Mouse (Mus musculus): ENCODE results near the gene Hoxb5. TPM values are rescaled to one million over a fixed set of nuclear protein-coding genes. Genes with fewer than 3 reads are reported as not detected.

The Hoxb5 gene
- total and polyA plus RNA-seq, 2 experiments: 0.09 to 0.35 TPM

- 45% methylated on average over 3 of the region's 3 CpGs for WGBS
- TF ChIP-seq CTCF (IDR thresholded peaks at IDR 0.05; ENCODE audit: low read depth, low read length): no peak
- no peak for TF ChIP-seq POLR2A (IDR thresholded peaks at IDR 0.05; ENCODE audit: extremely low read depth, insufficient read depth, low read length)
These were observed 31.9 kb downstream of the Hoxb5 start for GRCm38 (mm10) chr11:96334998-96335397.

GRCm38 (mm10) chr11:96336597-96336996, 33.5 kb downstream of the Hoxb5 start:
- Histone ChIP-seq H3K4me1 (ENCODE audit: control insufficient read depth, insufficient read depth, low read length) (0 out of 2 replicates have a peak, but pooled peaks cover 1% of the 10 kb centered on the region), H3K4me3 (ENCODE audit: insufficient read depth, low read depth, low read length) (no peak overlapping the region), H3K27me3 (ENCODE audit: control insufficient read depth, insufficient read depth, low read length) (peaks cover 10% of the 10 kb centered on the region), H3K27ac (replicated peaks; ENCODE audit: insufficient read depth, low read depth, low read length) (no peak overlapping the region), H3K79me2 (ENCODE audit: control insufficient read depth, insufficient read depth, low read length) (no peaks in the 10 kb centered on the region), H3K36me3 (ENCODE audit: control insufficient read depth, insufficient read depth, low read length) (no peaks in the 10 kb centered on the region), H3K9ac (ENCODE audit: low read depth, low read length) (no peak overlapping the region)
- no peak for DNase-seq (ENCODE audit: extremely low read depth, low read depth, low spot score)
- no peak for TF ChIP-seq CTCF (IDR thresholded peaks at IDR 0.05; ENCODE audit: low read depth, low read length)
- no peak for TF ChIP-seq POLR2A (IDR thresholded peaks at IDR 0.05; ENCODE audit: extremely low read depth, insufficient read depth, low read length)
- 21% methylated on average over 2 of the region's 2 CpGs for WGBS

More at GRCm38 (mm10) chr11:96334998-96335397, 31.9 kb downstream of the Hoxb5 start:
- Histone ChIP-seq H3K4me3 (ENCODE audit: insufficient read depth, low read depth, low read length) (no peak overlapping the region), H3K4me1 (ENCODE audit: control insufficient read depth, insufficient read depth, low read length) (0 out of 2 replicates have a peak, but pooled peaks cover 1% of the 10 kb centered on the region), H3K27me3 (ENCODE audit: control insufficient read depth, insufficient read depth, low read length) (peaks cover 10% of the 10 kb centered on the region; the same call in 1 of the 2 replicates), H3K79me2 (ENCODE audit: control insufficient read depth, insufficient read depth, low read length) (no peaks in the 10 kb centered on the region), H3K36me3 (ENCODE audit: control insufficient read depth, insufficient read depth, low read length) (no peaks in the 10 kb centered on the region), H3K9ac (ENCODE audit: low read depth, low read length) (no peak overlapping the region), H3K27ac (replicated peaks; ENCODE audit: insufficient read depth, low read depth, low read length) (no peak overlapping the region)
- no peak for DNase-seq (ENCODE audit: extremely low read depth, low read depth, low spot score)

- no peaks in the 10 kb centered on the region for H3K36me3 ChIP-seq (ENCODE audit: control insufficient read depth, insufficient read depth, low read length)
- H3K4me1 ChIP-seq (ENCODE audit: control insufficient read depth, insufficient read depth, low read length): 0 out of 2 replicates have a peak, but pooled peaks cover 1% of the 10 kb centered on the region
- no peak for TF ChIP-seq POLR2A (IDR thresholded peaks at IDR 0.05; ENCODE audit: extremely low read depth, insufficient read depth, low read length)
- TF ChIP-seq CTCF (IDR thresholded peaks at IDR 0.05; ENCODE audit: low read depth, low read length): no peak
- H3K4me3 ChIP-seq (ENCODE audit: insufficient read depth, low read depth, low read length): no peak overlapping the region
- DNase-seq (ENCODE audit: extremely low read depth, low read depth, low spot score): no peak
- H3K79me2 ChIP-seq (ENCODE audit: control insufficient read depth, insufficient read depth, low read length): no peaks in the 10 kb centered on the region
- H3K27me3 ChIP-seq (ENCODE audit: control insufficient read depth, insufficient read depth, low read length): peaks cover 11% of the 10 kb centered on the region
- no peak overlapping the region for H3K9ac ChIP-seq (ENCODE audit: low read depth, low read length)
- 21% methylated on average over 6 of the region's 6 CpGs for WGBS
- H3K27ac ChIP-seq (replicated peaks; ENCODE audit: insufficient read depth, low read depth, low read length): no peak overlapping the region
These were observed 33.9 kb downstream of the Hoxb5 start for GRCm38 (mm10) chr11:96337026-96337425.

GRCm38 (mm10) chr11:96338957-96339855, 36.1 kb downstream of the Hoxb5 start:
- Histone ChIP-seq H3K27me3 (ENCODE audit: control insufficient read depth, insufficient read depth, low read length) (peaks cover 7% of the 10 kb centered on the region), H3K9ac (ENCODE audit: low read depth, low read length) (no peak overlapping the region), H3K79me2 (ENCODE audit: control insufficient read depth, insufficient read depth, low read length) (no peaks in the 10 kb centered on the region), H3K4me1 (ENCODE audit: control insufficient read depth, insufficient read depth, low read length) (0 out of 2 replicates have a peak, but pooled peaks cover 1% of the 10 kb centered on the region), H3K36me3 (ENCODE audit: control insufficient read depth, insufficient read depth, low read length) (no peaks in the 10 kb centered on the region), H3K27ac (replicated peaks; ENCODE audit: insufficient read depth, low read depth, low read length) (peak overlapping the region; percentile 42), H3K4me3 (ENCODE audit: insufficient read depth, low read depth, low read length) (no peak overlapping the region)
- WGBS: 25% methylated on average over 7 of the region's 7 CpGs
- TF ChIP-seq POLR2A (IDR thresholded peaks at IDR 0.05; ENCODE audit: extremely low read depth, insufficient read depth, low read length) (no peak), CTCF (IDR thresholded peaks at IDR 0.05; ENCODE audit: low read depth, low read length) (no peak)
- no peak for DNase-seq (ENCODE audit: extremely low read depth, low read depth, low spot score)

GRCm38 (mm10) chr11:96340698-96341365, 37.7 kb downstream of the Hoxb5 start:
- WGBS: 6% methylated on average over 36 of the region's 36 CpGs
- Histone ChIP-seq H3K9ac (ENCODE audit: low read depth, low read length) (peak overlapping the region; percentile 50), H3K27ac (replicated peaks; ENCODE audit: insufficient read depth, low read depth, low read length) (peak overlapping the region; percentile 64), H3K4me1 (ENCODE audit: control insufficient read depth, insufficient read depth, low read length) (no peaks in the 10 kb centered on the region), H3K27me3 (ENCODE audit: control insufficient read depth, insufficient read depth, low read length) (peaks cover 18% of the 10 kb centered on the region), H3K4me3 (ENCODE audit: insufficient read depth, low read depth, low read length) (peak overlapping the region; percentile 49), H3K36me3 (ENCODE audit: control insufficient read depth, insufficient read depth, low read length) (no peaks in the 10 kb centered on the region), H3K79me2 (ENCODE audit: control insufficient read depth, insufficient read depth, low read length) (no peaks in the 10 kb centered on the region)
- TF ChIP-seq POLR2A (IDR thresholded peaks at IDR 0.05; ENCODE audit: extremely low read depth, insufficient read depth, low read length) (no peak), CTCF (IDR thresholded peaks at IDR 0.05; ENCODE audit: low read depth, low read length) (no peak)
- DNase-seq (ENCODE audit: extremely low read depth, low read depth, low spot score): no peak
